Comparison of ENCODE assay signal across 8 mouse cellular contexts in the genomic region with DNA sequence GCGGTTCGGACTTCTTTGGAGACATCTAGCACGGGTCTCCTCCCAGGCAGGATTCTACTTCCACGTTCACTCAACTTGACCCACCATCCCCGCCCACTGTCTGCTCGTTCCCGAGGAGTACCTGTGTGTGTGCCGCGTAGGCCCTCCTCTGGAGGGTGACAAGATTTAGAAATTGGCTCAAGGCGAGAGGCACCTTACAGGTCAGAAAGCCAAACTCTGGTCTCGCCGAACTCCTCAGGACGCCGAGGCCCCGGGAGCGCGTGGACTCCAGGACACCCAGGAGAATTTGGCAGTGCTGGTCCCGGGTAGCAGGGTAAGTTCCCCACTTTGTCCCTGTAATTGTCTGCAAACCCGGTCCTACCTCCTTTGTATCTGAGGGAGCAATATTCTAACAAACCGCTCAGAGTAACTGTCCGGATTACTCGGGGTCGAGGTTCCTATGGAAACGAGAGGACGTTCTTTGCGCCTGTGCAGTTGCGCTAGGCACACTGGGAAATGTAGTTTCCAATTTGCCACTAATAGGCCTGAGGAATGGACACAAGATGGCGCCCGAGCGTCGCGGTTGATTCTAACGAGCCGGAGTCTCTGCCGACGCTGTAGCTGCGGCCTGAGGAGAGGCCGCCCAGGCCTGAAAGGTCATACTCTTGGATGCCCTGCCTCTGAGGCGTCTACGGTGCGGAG. TPM values are rescaled to one million over a fixed set of nuclear protein-coding genes. Genes with fewer than 3 reads are reported as not detected.
DNase-seq lines count a peak whose midpoint lies in the region; ATAC-seq and TF ChIP-seq lines count a peak whose summit lies in the region.

No protein-coding gene starts in this region.

- H3K4me1 ChIP-seq in ES-E14 (ENCODE audit: control insufficient read depth in 2 of 2, insufficient read depth in 2 of 2, low read length in 2 of 2, poor library complexity in 1 of 2), result peaks cover 0 to 2% of the 10 kb centered on the region in 2 experiments; a peak in 1 of 4 replicates
- H3K4me1 ChIP-seq in forebrain, embryonic 16.5 days (replicated peaks; ENCODE audit: control insufficient read depth, insufficient read depth, low read length), result peaks cover 9% of the 10 kb centered on the region
- no peaks in the 10 kb centered on the region for H3K4me1 ChIP-seq in lung, embryonic 14.5 days (ENCODE audit: insufficient read depth)
- 0 out of 2 replicates have a peak, but pooled peaks cover 4% of the 10 kb centered on the region for H3K4me1 ChIP-seq in olfactory bulb, adult 2 months (ENCODE audit: control insufficient read depth, insufficient read depth, low read length)
- peaks cover 10% of the 10 kb centered on the region for H3K4me1 ChIP-seq in thymus, adult 2 months (replicated peaks; ENCODE audit: control insufficient read depth, insufficient read depth, low read length)

- intact Hi-C loops in heart, postnatal 36 days (cut with DNase I), result loop anchor here (1.0 to 5.0 kb wide), 4 partner anchors 49 to 185 kb away; partner anchors contain the start of gene Grk2

- H3K9me3 ChIP-seq in ES-E14 (ENCODE audit: control insufficient read depth, insufficient read depth, low read depth, low read length), result no peaks in the 10 kb centered on the region
- H3K9me3 ChIP-seq in forebrain, embryonic 16.5 days (ENCODE audit: control insufficient read depth, low read length), result no peaks in the 10 kb centered on the region
- H3K9me3 ChIP-seq in lung, embryonic 14.5 days (ENCODE audit: low read depth, low read length), result no peaks in the 10 kb centered on the region

- H3K4me2 ChIP-seq in forebrain, embryonic 16.5 days (ENCODE audit: low read length), result peak overlapping the region; percentile 92
- peak overlapping the region; percentile 93 for H3K4me2 ChIP-seq in lung, embryonic 14.5 days

- peak; percentile 95 for DNase-seq in ES-E14 (ENCODE audit: low read depth, low spot score)
- peak; percentile 90 for DNase-seq in cerebellum, adult 11-12 months
- DNase-seq in heart, postnatal 36 days, result peak; percentile 92 to 94
- peak; percentile 91 to 93 for DNase-seq in layer of hippocampus, adult 2 months (ENCODE audit: low spot score in 2 of 2)
- peak; percentile 100 for DNase-seq in lung, embryonic 14.5 days
- peak; percentile 90 for DNase-seq in thymus, adult 2 months

- no peaks in the 10 kb centered on the region for H3K27me3 ChIP-seq in forebrain, embryonic 16.5 days (replicated peaks; ENCODE audit: control insufficient read depth, insufficient read depth, low read length)
- no peaks in the 10 kb centered on the region for H3K27me3 ChIP-seq in lung, embryonic 14.5 days (ENCODE audit: insufficient read depth, low read length)
- H3K27me3 ChIP-seq in thymus, adult 2 months (ENCODE audit: control insufficient read depth, insufficient read depth, low read length), result no peaks in the 10 kb centered on the region

- in situ Hi-C loops in ES-E14 (cut with MboI; ENCODE audit: low sequenced_read_pairs in 2 of 2, unreplicated experiment in 2 of 2), result no loop called here

- peak; percentile 93 for TF ChIP-seq CTCF in layer of hippocampus, adult 2 months (conservative IDR thresholded peaks at IDR 0.05)
- peak; percentile 90 for TF ChIP-seq CTCF in lung, embryonic 14.5 days (IDR thresholded peaks at IDR 0.05; ENCODE audit: low read depth)
- TF ChIP-seq CTCF in olfactory bulb, adult 2 months (IDR thresholded peaks at IDR 0.05; ENCODE audit: insufficient read depth, low read depth, low read length), result peak; percentile 82
- TF ChIP-seq CTCF in thymus, adult 2 months (IDR thresholded peaks at IDR 0.05; ENCODE audit: borderline replicate concordance, control insufficient read depth, extremely low read depth, insufficient read depth, low read length, poor library complexity), result peak; percentile 87; the same call in 1 of the 2 replicates

- peak overlapping the region; percentile 45 to 73 for H3K4me3 ChIP-seq in ES-E14 (ENCODE audit: insufficient read depth in 1 of 2, low read depth in 1 of 2, low read length in 2 of 2, poor library complexity in 1 of 2, severe bottlenecking in 1 of 2)
- peak overlapping the region; percentile 54 for H3K4me3 ChIP-seq in forebrain, embryonic 16.5 days (replicated peaks; ENCODE audit: low read length)
- H3K4me3 ChIP-seq in layer of hippocampus, adult 2 months, result peak overlapping the region; percentile 91
- H3K4me3 ChIP-seq in lung, embryonic 14.5 days (ENCODE audit: low read depth, low read length), result peak overlapping the region; percentile 62
- peak overlapping the region; percentile 71 for H3K4me3 ChIP-seq in olfactory bulb, adult 2 months (ENCODE audit: insufficient read depth, low read depth, low read length)
- H3K4me3 ChIP-seq in thymus, adult 2 months (ENCODE audit: control insufficient read depth, insufficient read depth, low read length), result peak overlapping the region; percentile 69

- WGBS in forebrain, embryonic 16.5 days, result under 1% methylated on average over 41 of the region's 41 CpGs
- WGBS in lung, embryonic 14.5 days, result under 1% methylated on average over 41 of the region's 41 CpGs
- under 1% methylated on average over 41 of the region's 41 CpGs for WGBS in olfactory bulb, adult 2 months
- under 1% methylated on average over 41 of the region's 41 CpGs for WGBS in thymus, adult 2 months

- H3K9ac ChIP-seq in ES-E14 (ENCODE audit: insufficient read depth, low read depth, low read length, poor library complexity, severe bottlenecking), result peak overlapping the region; percentile 65
- H3K9ac ChIP-seq in forebrain, embryonic 16.5 days (replicated peaks; ENCODE audit: low read depth, low read length), result peak overlapping the region; percentile 59
- H3K9ac ChIP-seq in lung, embryonic 14.5 days, result peak overlapping the region; percentile 56

- 0 out of 2 replicates have a peak, but pooled peaks have one; percentile 4 for TF ChIP-seq POLR2A in olfactory bulb, adult 2 months (IDR thresholded peaks at IDR 0.05; ENCODE audit: insufficient read depth, low read depth, low read length)
- TF ChIP-seq POLR2A in thymus, adult 2 months (IDR thresholded peaks at IDR 0.05; ENCODE audit: control insufficient read depth, extremely low read depth, insufficient read depth, low read length, poor library complexity), result 0 out of 2 replicates have a peak, but pooled peaks have one; percentile 9

- ATAC-seq in forebrain, embryonic 16.5 days, result peak; percentile 94
- peak; percentile 90 for ATAC-seq in lung, embryonic 14.5 days (ENCODE audit: insufficient read depth)

- no peaks in the 10 kb centered on the region for H3K36me3 ChIP-seq in ES-E14 (ENCODE audit: control insufficient read depth, insufficient read depth, low read length, poor library complexity, severe bottlenecking)
- H3K36me3 ChIP-seq in forebrain, embryonic 16.5 days (ENCODE audit: control insufficient read depth, insufficient read depth), result no peaks in the 10 kb centered on the region
- no peaks in the 10 kb centered on the region for H3K36me3 ChIP-seq in lung, embryonic 14.5 days (ENCODE audit: insufficient read depth)
- H3K36me3 ChIP-seq in thymus, adult 2 months (ENCODE audit: control insufficient read depth, insufficient read depth, low read length), result no peaks in the 10 kb centered on the region

- no peak overlapping the region for H3K27ac ChIP-seq in ES-E14 (ENCODE audit: insufficient read depth, low read depth, low read length, poor library complexity, severe bottlenecking)
- no peak overlapping the region for H3K27ac ChIP-seq in forebrain, embryonic 16.5 days (ENCODE audit: low read length)
- H3K27ac ChIP-seq in layer of hippocampus, adult 2 months, result peak overlapping the region; percentile 87
- H3K27ac ChIP-seq in lung, embryonic 14.5 days (ENCODE audit: low read depth), result no peak overlapping the region
- peak overlapping the region; percentile 52 for H3K27ac ChIP-seq in olfactory bulb, adult 2 months (ENCODE audit: insufficient read depth, low read depth, low read length)
- no peak overlapping the region for H3K27ac ChIP-seq in thymus, adult 2 months (ENCODE audit: control insufficient read depth, insufficient read depth, low read length)

RNA-seq across cellular contexts. Expression of gene Ssh3, which starts 11.6 kb away (rescaled TPM):
- total RNA-seq in ES-E14 (2012; rRNA removed), result 7.3 and 15.1 TPM in 2 replicates
- polyA plus RNA-seq in forebrain, embryonic 16.5 days (2015; fragmentation: Nextera tagmentation; extraction: Ambion mirVana), result 7.2 and 11.8 TPM in 2 replicates
- total RNA-seq in heart, postnatal 36 days (2021), result 1 to 10 TPM; 7.2 to 8.6 TPM
- 10 to 100 TPM; 57.5 to 58.7 TPM for total RNA-seq in layer of hippocampus, adult 2 months (2021)
- polyA plus RNA-seq in lung, embryonic 14.5 days (2014; fragmentation: Nextera tagmentation; extraction: Ambion mirVana), result 10.6 and 11.1 TPM in 2 replicates
- polyA plus RNA-seq in olfactory bulb, adult 2 months (2012; ENCODE audit: insufficient read depth, insufficient read length, low replicate concordance, missing spikeins), result not detected in 2 replicates
- 72.7 and 94.1 TPM in 2 replicates for polyA plus RNA-seq in thymus, adult 2 months (2012; rRNA removed)

RNA-seq across cellular contexts. Expression of gene Ankrd13d, which starts 25.6 kb away (rescaled TPM):
- total RNA-seq in ES-E14 (2012; rRNA removed), result 5.5 and 8.8 TPM in 2 replicates
- polyA plus RNA-seq in forebrain, embryonic 16.5 days (2015; fragmentation: Nextera tagmentation; extraction: Ambion mirVana), result 24.0 and 38.6 TPM in 2 replicates
- under 1 TPM; 0.51 to 0.80 TPM for total RNA-seq in heart, postnatal 36 days (2021)
- total RNA-seq in layer of hippocampus, adult 2 months (2021), result 10 to 100 TPM; 63.4 to 70.7 TPM
- polyA plus RNA-seq in lung, embryonic 14.5 days (2014; fragmentation: Nextera tagmentation; extraction: Ambion mirVana), result 2.4 and 2.8 TPM in 2 replicates
- not detected in 2 replicates for polyA plus RNA-seq in olfactory bulb, adult 2 months (2012; ENCODE audit: insufficient read depth, insufficient read length, low replicate concordance, missing spikeins)
- polyA plus RNA-seq in thymus, adult 2 months (2012; rRNA removed), result 56.0 and 61.4 TPM in 2 replicates

RNA-seq across cellular contexts. Expression of gene Pold4, which starts 25.7 kb away (rescaled TPM):
- total RNA-seq in ES-E14 (2012; rRNA removed), result 6.2 and 8.7 TPM in 2 replicates
- polyA plus RNA-seq in forebrain, embryonic 16.5 days (2015; fragmentation: Nextera tagmentation; extraction: Ambion mirVana), result 19.6 and 21.9 TPM in 2 replicates
- total RNA-seq in heart, postnatal 36 days (2021), result 10 to 100 TPM; 11.9 to 13.7 TPM
- total RNA-seq in layer of hippocampus, adult 2 months (2021), result 10 to 100 TPM; 16.7 to 18.2 TPM
- 22.6 and 22.8 TPM in 2 replicates for polyA plus RNA-seq in lung, embryonic 14.5 days (2014; fragmentation: Nextera tagmentation; extraction: Ambion mirVana)
- polyA plus RNA-seq in olfactory bulb, adult 2 months (2012; ENCODE audit: insufficient read depth, insufficient read length, low replicate concordance, missing spikeins), result not detected in 2 replicates
- polyA plus RNA-seq in thymus, adult 2 months (2012; rRNA removed), result 104 and 117 TPM in 2 replicates

RNA-seq across cellular contexts. Expression of gene AC109138.7, which starts 43.2 kb away (rescaled TPM):
- not detected in 2 replicates for total RNA-seq in ES-E14 (2012; rRNA removed)
- polyA plus RNA-seq in forebrain, embryonic 16.5 days (2015; fragmentation: Nextera tagmentation; extraction: Ambion mirVana), result not detected in 2 replicates
- not detected for total RNA-seq in heart, postnatal 36 days (2021)
- not detected for total RNA-seq in layer of hippocampus, adult 2 months (2021)
- polyA plus RNA-seq in lung, embryonic 14.5 days (2014; fragmentation: Nextera tagmentation; extraction: Ambion mirVana), result not detected in 2 replicates
- not detected in 2 replicates for polyA plus RNA-seq in olfactory bulb, adult 2 months (2012; ENCODE audit: insufficient read depth, insufficient read length, low replicate concordance, missing spikeins)
- not detected in 2 replicates for polyA plus RNA-seq in thymus, adult 2 months (2012; rRNA removed)

RNA-seq across cellular contexts. Expression of gene Clcf1, which starts 43.3 kb away (rescaled TPM):
- 2.2 and 2.7 TPM in 2 replicates for total RNA-seq in ES-E14 (2012; rRNA removed)
- 0.40 and 0.49 TPM in 2 replicates for polyA plus RNA-seq in forebrain, embryonic 16.5 days (2015; fragmentation: Nextera tagmentation; extraction: Ambion mirVana)
- total RNA-seq in heart, postnatal 36 days (2021), result 1 to 10 TPM in 1 of 2 experiments, under 1 TPM in 1; 0.51 to 1.2 TPM
- total RNA-seq in layer of hippocampus, adult 2 months (2021), result under 1 TPM; 0.61 to 0.76 TPM
- polyA plus RNA-seq in lung, embryonic 14.5 days (2014; fragmentation: Nextera tagmentation; extraction: Ambion mirVana), result 4.4 and 5.0 TPM in 2 replicates
- polyA plus RNA-seq in olfactory bulb, adult 2 months (2012; ENCODE audit: insufficient read depth, insufficient read length, low replicate concordance, missing spikeins), result not detected in 2 replicates
- polyA plus RNA-seq in thymus, adult 2 months (2012; rRNA removed), result 32.9 and 36.1 TPM in 2 replicates

Comparison
In these comparisons a context has a peak if more than half of its experiments do, and no peak if none do; other contexts are left out.
1. H3K27ac ChIP-seq: peak in layer of hippocampus, adult 2 months (single experiment) and olfactory bulb, adult 2 months (single experiment); none in ES-E14 (single experiment), forebrain, embryonic 16.5 days (single experiment), lung, embryonic 14.5 days (single experiment) and thymus, adult 2 months (single experiment).
2. Peak in every context shown above with its lines, with median percentiles within 50 percentile points of each other: DNase-seq, H3K4me3 ChIP-seq, H3K9ac ChIP-seq and CTCF ChIP-seq.